Mouse (Mus musculus): ENCODE results near the gene Nox1. TPM values are rescaled to one million over a fixed set of nuclear protein-coding genes. Genes with fewer than 3 reads are reported as not detected.

Gene Nox1
- total RNA-seq, 2 experiments from 2014 or later = 0.44 TPM; not detected in 1

GRCm38 (mm10) chrX:134140024-134140423 lies 81.7 kb downstream of the Nox1 start:
- intact Hi-C loops (cut with DNase I) = no loop called here
- no peak for DNase-seq (ENCODE audit: low spot score in 2 of 2)

- intact Hi-C loops (cut with DNase I) = loop anchor here (10.0 kb wide), 1 partner anchor 161 kb away; the partner anchor contains the start of gene Tmem35a
- no peak for DNase-seq (ENCODE audit: low spot score in 2 of 2)
Measured at GRCm38 (mm10) chrX:134133821-134134220, 87.9 kb downstream of the Nox1 start.

- DNase-seq (ENCODE audit: low spot score in 2 of 2) = peak; percentile 4 to 17
- intact Hi-C loops (cut with DNase I) = loop anchor here (10.0 kb wide), 1 partner anchor 163 kb away; the partner anchor contains the start of gene Tmem35a
Measured at GRCm38 (mm10) chrX:134132295-134132694, 89.5 kb downstream of the Nox1 start.

- intact Hi-C loops (cut with DNase I) = loop anchor here (5.0 kb wide), 1 partner anchor 189 kb away; no protein-coding TSS in a partner anchor
- no peak for DNase-seq (ENCODE audit: low spot score in 2 of 2)
Measured at GRCm38 (mm10) chrX:134128549-134128948, 93.2 kb downstream of the Nox1 start.

- no peak for DNase-seq (ENCODE audit: low spot score in 2 of 2)
- intact Hi-C loops (cut with DNase I) = no loop called here
Measured at GRCm38 (mm10) chrX:134116417-134116816, 105.3 kb downstream of the Nox1 start.

- DNase-seq (ENCODE audit: low spot score in 2 of 2) = no peak
- intact Hi-C loops (cut with DNase I) = no loop called here
Measured at GRCm38 (mm10) chrX:134111767-134112166, 110.0 kb downstream of the Nox1 start.

GRCm38 (mm10) chrX:134102641-134103040 lies 119.1 kb downstream of the Nox1 start:
- peak; percentile 9 to 40 for DNase-seq (ENCODE audit: low spot score in 2 of 2)
- intact Hi-C loops (cut with DNase I) = no loop called here

- no peak for DNase-seq (ENCODE audit: low spot score in 2 of 2)
- intact Hi-C loops (cut with DNase I) = no loop called here
Measured at GRCm38 (mm10) chrX:134085453-134085852, 136.3 kb downstream of the Nox1 start.

- peak in 1 of 2 experiments; percentile 11 for DNase-seq (ENCODE audit: low spot score in 2 of 2)
- intact Hi-C loops (cut with DNase I) = no loop called here
Measured at GRCm38 (mm10) chrX:134059764-134060163, 162.0 kb downstream of the Nox1 start.

- intact Hi-C loops (cut with DNase I) = no loop called here
Measured at GRCm38 (mm10) chrX:134058987-134059712, 162.6 kb downstream of the Nox1 start, which contains the start of gene Cstf2. TSS of gene Cstf2 (plus strand) at chrX:134059187.

GRCm38 (mm10) chrX:134058040-134058875 lies 163.5 kb downstream of the Nox1 start:
- intact Hi-C loops (cut with DNase I) = no loop called here

More at GRCm38 (mm10) chrX:134058987-134059712, 162.6 kb downstream of the Nox1 start, which contains the start of gene Cstf2:
- DNase-seq (ENCODE audit: low spot score in 2 of 2) = peak; percentile 92 to 96

GRCm38 (mm10) chrX:134056897-134057296 lies 164.9 kb downstream of the Nox1 start:
- peak in 1 of 2 experiments; percentile 22 for DNase-seq (ENCODE audit: low spot score in 2 of 2)
- intact Hi-C loops (cut with DNase I) = no loop called here

More at GRCm38 (mm10) chrX:134058040-134058875, 163.5 kb downstream of the Nox1 start:
- DNase-seq (ENCODE audit: low spot score in 2 of 2) = peak; percentile 9 to 25

GRCm38 (mm10) chrX:134048994-134049393 lies 172.8 kb downstream of the Nox1 start:
- intact Hi-C loops (cut with DNase I) = no loop called here
- no peak for DNase-seq (ENCODE audit: low spot score in 2 of 2)

Small RNAs within 50 kb of the gene (microRNA-seq; reads per million reads assigned to microRNA genes)
- gene Mir3112 = 0 to 0.26 reads per million in 2 experiments

Other genes starting within 250 kb of the Nox1 start
- under 1 TPM; 0.40 to 0.51 TPM for gene Sytl4, start 240.1 kb downstream of the Nox1 start, total RNA-seq (2021)
- gene Cstf2, start 162.8 kb downstream of the Nox1 start, total RNA-seq (2021) = 100 to 1,000 TPM; 127 to 144 TPM
- 1 to 10 TPM in 1 of 2 experiments, under 1 TPM in 1; 0.46 to 1.4 TPM for gene Xkrx, start 59.9 kb downstream of the Nox1 start, total RNA-seq (2021)
- gene Arl13a, start 34.5 kb downstream of the Nox1 start, total RNA-seq (2021) = not detected
- gene Trmt2b, start 55.0 kb upstream of the Nox1 start, total RNA-seq (2021) = 1 to 10 TPM; 6.1 to 7.9 TPM
- 10 to 100 TPM; 70.8 to 74.6 TPM for gene Tmem35a, start 73.3 kb upstream of the Nox1 start, total RNA-seq (2021)
- 1 to 10 TPM in 1 of 2 experiments, under 1 TPM in 1; 0.70 to 1.7 TPM for gene Cenpi, start 86.1 kb upstream of the Nox1 start, total RNA-seq (2021)
- 10 to 100 TPM; 55.0 to 73.9 TPM for gene Drp2, start 182.6 kb upstream of the Nox1 start, total RNA-seq (2021)

Measured in left cerebral cortex, postnatal 14 days (tissue).